Mouse (Mus musculus) neural tube, embryonic 12.5 days (tissue): ENCODE results near the gene Gm28230. TPM values are rescaled to one million over a fixed set of nuclear protein-coding genes. Genes with fewer than 3 reads are reported as not detected.

Experiments
- ATAC-seq: fragments of 200-750 bp; cut with Nextera tagmentation; 2 replicates; pipeline ENCODE4 v1.8.0; 2017; ENCODE audit warnings: low read depth, mild to moderate bottlenecking, moderate TSS enrichment, moderate library complexity; ENCODE audit not compliant: low FRiP score
- H3K27ac ChIP-seq: fragments of 300-500 bp; sonication (generic); 2 replicates; pipeline ENCODE4 v1.5.1; 2016
- H3K27me3 ChIP-seq: fragments of 300-500 bp; sonication (generic); replicated peaks from 2 replicates; pipeline ENCODE4 v1.6.1; 2016; ENCODE audit warnings: mild to moderate bottlenecking
- H3K36me3 ChIP-seq: fragments of 300-500 bp; sonication (generic); 2 replicates; pipeline ENCODE4 v1.6.1; 2016; ENCODE audit warnings: mild to moderate bottlenecking
- H3K4me1 ChIP-seq: fragments of 300-500 bp; sonication (generic); 2 replicates; pipeline ENCODE4 v1.6.1; 2016
- H3K4me2 ChIP-seq: fragments of 300-500 bp; sonication (generic); replicated peaks from 2 replicates; pipeline ENCODE4 v1.6.1; 2016; ENCODE audit warnings: mild to moderate bottlenecking
- H3K4me3 ChIP-seq: fragments of 300-500 bp; sonication (generic); 2 replicates; pipeline ENCODE4 v1.5.1; 2016
- H3K9ac ChIP-seq: fragments of 300-500 bp; sonication (generic); 2 replicates; pipeline ENCODE4 v1.6.1; 2016; ENCODE audit warnings: mild to moderate bottlenecking
- H3K9me3 ChIP-seq: fragments of 300-500 bp; sonication (generic); 2 replicates; pipeline ENCODE4 v1.6.1; 2016; ENCODE audit warnings: mild to moderate bottlenecking
- WGBS: fragments of 180-500 bp; shearing (Covaris S2); methylation state at CpG from one replicate; pipeline ENCODE4 v1.1.7; 2016; 5-methylcytosine and 5-hydroxymethylcytosine counted together
- polyA plus RNA-seq: library from polyadenylated mRNA; unstranded; fragments of >200 nt; fragmentation: Nextera tagmentation; extraction: Ambion mirVana; gene quantifications from 2 replicates; pipeline ENCODE4 v1.2.1, GENCODE M21; 2016

Gm28230 gene
- polyA plus RNA-seq, 1 experiment from 2014 or later: 6.9 TPM

- no peaks in the 10 kb centered on the region for H3K27me3 ChIP-seq
- H3K4me2 ChIP-seq: peak overlapping the region; percentile 96
- peak overlapping the region; percentile 70 for H3K9ac ChIP-seq
- WGBS: 6% methylated on average over 5 of the region's 5 CpGs
- H3K4me3 ChIP-seq: 0 out of 2 replicates have a peak overlapping the region, but pooled peaks have one; percentile 3
- peak overlapping the region; percentile 21; the same call in 1 of the 2 replicates for H3K27ac ChIP-seq
- H3K9me3 ChIP-seq: no peaks in the 10 kb centered on the region
- ATAC-seq: no peak
- peaks cover 33% of the 10 kb centered on the region for H3K4me1 ChIP-seq
- no peaks in the 10 kb centered on the region for H3K36me3 ChIP-seq
Measured at GRCm38 (mm10) chr2:74709465-74710419, 16.8 kb upstream of the Gm28230 start.

- under 1% methylated on average over 16 of the region's 16 CpGs for WGBS
- no peak for ATAC-seq
- no peaks in the 10 kb centered on the region for H3K9me3 ChIP-seq
- H3K9ac ChIP-seq: peak overlapping the region; percentile 100
- no peaks in the 10 kb centered on the region for H3K27me3 ChIP-seq
- peaks cover 41% of the 10 kb centered on the region for H3K4me1 ChIP-seq
- no peaks in the 10 kb centered on the region for H3K36me3 ChIP-seq
- peak overlapping the region; percentile 90 for H3K4me3 ChIP-seq
- peak overlapping the region; percentile 96 for H3K4me2 ChIP-seq
- H3K27ac ChIP-seq: peak overlapping the region; percentile 100
Measured at GRCm38 (mm10) chr2:74710929-74711543, 15.5 kb upstream of the Gm28230 start.

GRCm38 (mm10) chr2:74711721-74712621 is 14.6 kb upstream of the Gm28230 start, which contains the start of the genes Hoxd3 and Hoxd4:
Gene Hoxd3 (plus strand): TSS chr2:74711927.
Gene Hoxd4 (plus strand): TSS chr2:74711929.
- H3K27ac ChIP-seq: peak within 1 kb of the TSS; percentile 100
- H3K27me3 ChIP-seq: no peaks in the 10 kb centered on the region
- peak within 1 kb of the TSS; percentile 100 for H3K9ac ChIP-seq
- peak; percentile 73 for ATAC-seq
- WGBS: under 1% methylated on average over 65 of the region's 65 CpGs
- H3K9me3 ChIP-seq: no peaks in the 10 kb centered on the region
- H3K4me1 ChIP-seq: peaks cover 48% of the 10 kb centered on the region
- H3K4me3 ChIP-seq: peak within 1 kb of the TSS; percentile 90
- peak within 1 kb of the TSS; percentile 96 for H3K4me2 ChIP-seq
- H3K36me3 ChIP-seq: no peaks in the 10 kb centered on the region

- peaks cover 54% of the 10 kb centered on the region for H3K4me1 ChIP-seq
- no peaks in the 10 kb centered on the region for H3K27me3 ChIP-seq
- no peaks in the 10 kb centered on the region for H3K9me3 ChIP-seq
- peak overlapping the region; percentile 100 for H3K9ac ChIP-seq
- H3K36me3 ChIP-seq: no peaks in the 10 kb centered on the region
- H3K4me2 ChIP-seq: peak overlapping the region; percentile 96
- WGBS: 2% methylated on average over 19 of the region's 19 CpGs
- H3K4me3 ChIP-seq: peak overlapping the region; percentile 90
- H3K27ac ChIP-seq: peak overlapping the region; percentile 89
- no peak for ATAC-seq
Measured at GRCm38 (mm10) chr2:74713239-74714150, 13.0 kb upstream of the Gm28230 start.

GRCm38 (mm10) chr2:74714156-74714789 is 12.3 kb upstream of the Gm28230 start:
- Histone ChIP-seq H3K36me3 (no peaks in the 10 kb centered on the region), H3K27ac (peak overlapping the region; percentile 89), H3K4me1 (peaks cover 54% of the 10 kb centered on the region), H3K9ac (peak overlapping the region; percentile 100), H3K27me3 (no peaks in the 10 kb centered on the region), H3K4me3 (peak overlapping the region; percentile 90), H3K9me3 (no peaks in the 10 kb centered on the region), H3K4me2 (peak overlapping the region; percentile 96)
- 2% methylated on average over 18 of the region's 18 CpGs for WGBS
- ATAC-seq: no peak

GRCm38 (mm10) chr2:74714881-74715280 is 11.6 kb upstream of the Gm28230 start:
- H3K9ac ChIP-seq: peak overlapping the region; percentile 100
- peak overlapping the region; percentile 89 for H3K27ac ChIP-seq
- 1% methylated on average over 14 of the region's 14 CpGs for WGBS
- H3K9me3 ChIP-seq: no peaks in the 10 kb centered on the region
- peak overlapping the region; percentile 90 for H3K4me3 ChIP-seq
- H3K27me3 ChIP-seq: no peaks in the 10 kb centered on the region
- ATAC-seq: peak; percentile 82
- H3K4me2 ChIP-seq: peak overlapping the region; percentile 96
- no peaks in the 10 kb centered on the region for H3K36me3 ChIP-seq
- peaks cover 54% of the 10 kb centered on the region for H3K4me1 ChIP-seq

GRCm38 (mm10) chr2:74715504-74716241 is 10.9 kb upstream of the Gm28230 start:
- WGBS: 2% methylated on average over 26 of the region's 26 CpGs
- peak overlapping the region; percentile 100 for H3K9ac ChIP-seq

GRCm38 (mm10) chr2:74720384-74720783 is 6.1 kb upstream of the Gm28230 start:
- H3K36me3 ChIP-seq: peaks cover 2% of the 10 kb centered on the region; the same call in 1 of the 2 replicates
- no peaks in the 10 kb centered on the region for H3K27me3 ChIP-seq
- peak overlapping the region; percentile 57; the same call in 1 of the 2 replicates for H3K9ac ChIP-seq
- H3K27ac ChIP-seq: peak overlapping the region; percentile 3; the same call in 1 of the 2 replicates
- no peak for ATAC-seq
- 2% methylated on average over 2 of the region's 2 CpGs for WGBS
- no peaks in the 10 kb centered on the region for H3K9me3 ChIP-seq
- H3K4me2 ChIP-seq: peak overlapping the region; percentile 96
- peaks cover 96% of the 10 kb centered on the region for H3K4me1 ChIP-seq
- 0 out of 2 replicates have a peak overlapping the region, but pooled peaks have one; percentile 11 for H3K4me3 ChIP-seq

More at GRCm38 (mm10) chr2:74715504-74716241, 10.9 kb upstream of the Gm28230 start:
- no peaks in the 10 kb centered on the region for H3K9me3 ChIP-seq
- H3K27ac ChIP-seq: peak overlapping the region; percentile 89; the same call in 1 of the 2 replicates
- peak overlapping the region; percentile 90 for H3K4me3 ChIP-seq
- peak overlapping the region; percentile 96 for H3K4me2 ChIP-seq
- no peaks in the 10 kb centered on the region for H3K27me3 ChIP-seq
- no peaks in the 10 kb centered on the region for H3K36me3 ChIP-seq
- peaks cover 55% of the 10 kb centered on the region for H3K4me1 ChIP-seq
- ATAC-seq: peak; percentile 64

GRCm38 (mm10) chr2:74720955-74721491 is 5.5 kb upstream of the Gm28230 start:
- peak overlapping the region; percentile 96 for H3K4me2 ChIP-seq

More at GRCm38 (mm10) chr2:74720955-74721491, 5.5 kb upstream of the Gm28230 start:
- peak overlapping the region; percentile 24 for H3K4me3 ChIP-seq
- 2% methylated on average over 5 of the region's 5 CpGs for WGBS
- H3K36me3 ChIP-seq: peaks cover 2% of the 10 kb centered on the region; the same call in 1 of the 2 replicates
- peak; percentile 32 for ATAC-seq
- peak overlapping the region; percentile 82 for H3K27ac ChIP-seq
- no peaks in the 10 kb centered on the region for H3K9me3 ChIP-seq
- no peaks in the 10 kb centered on the region for H3K27me3 ChIP-seq
- peaks cover 95% of the 10 kb centered on the region for H3K4me1 ChIP-seq
- H3K9ac ChIP-seq: peak overlapping the region; percentile 57
